Mouse (Mus musculus) lung, adult 2 months (tissue): ENCODE results near the gene Eri3.

Experiments used
- CTCF ChIP-seq: fragments of 200-500 bp; IDR thresholded peaks from 2 replicates; pipeline ENCODE4 v1.5.1; 2011; ENCODE audit warnings: mild to moderate bottlenecking, low read length, control low read depth; ENCODE audit not compliant: insufficient read depth
- POLR2A ChIP-seq: fragments of 200-500 bp; IDR thresholded peaks from 2 replicates; pipeline ENCODE4 v1.6.1; 2011; ENCODE audit warnings: low read depth, mild to moderate bottlenecking, control low read depth, low read length, borderline replicate concordance; ENCODE audit errors: extremely low read depth

GRCm38 (mm10) chr4:117630053-117630670 lies 80.0 kb downstream of the Eri3 start:
- no peak for TF ChIP-seq CTCF
- TF ChIP-seq POLR2A, result no peak
